Mouse (Mus musculus) limb, embryonic 12.5 days (tissue): ENCODE data around the gene Plcd1. TPM values are rescaled to one million over a fixed set of nuclear protein-coding genes. Genes with fewer than 3 reads are reported as not detected.
A peak's percentile ranks its signal among the peaks of the same experiment; 100 is the strongest.

Source experiments
- ATAC-seq: fragments of 200-750 bp; cut with Nextera tagmentation; 2 replicates; pipeline ENCODE4 v1.8.0; 2017; ENCODE audit warnings: low read depth, moderate TSS enrichment; ENCODE audit not compliant: insufficient number of reproducible peaks, insufficient read depth, low FRiP score, low TSS enrichment
- H3K27ac ChIP-seq: fragments of 300-500 bp; sonication (generic); 2 replicates; pipeline ENCODE4 v1.5.1; 2016; ENCODE audit warnings: mild to moderate bottlenecking, moderate library complexity
- H3K27me3 ChIP-seq: fragments of 300-500 bp; sonication (generic); 2 replicates; pipeline ENCODE4 v1.6.1; 2016; ENCODE audit warnings: mild to moderate bottlenecking, moderate library complexity
- H3K36me3 ChIP-seq: fragments of 300-500 bp; sonication (generic); 2 replicates; pipeline ENCODE4 v1.6.1; 2016; ENCODE audit warnings: mild to moderate bottlenecking, moderate library complexity
- H3K4me1 ChIP-seq: fragments of 300-500 bp; sonication (generic); replicated peaks from 2 replicates; pipeline ENCODE4 v1.6.1; 2016
- H3K4me2 ChIP-seq: fragments of 300-500 bp; sonication (generic); 2 replicates; pipeline ENCODE4 v1.6.1; 2016; ENCODE audit warnings: mild to moderate bottlenecking, moderate library complexity
- H3K4me3 ChIP-seq: fragments of 300-500 bp; sonication (generic); replicated peaks from 2 replicates; pipeline ENCODE4 v1.5.1; 2016; ENCODE audit warnings: mild to moderate bottlenecking
- H3K9ac ChIP-seq: fragments of 300-500 bp; sonication (generic); replicated peaks from 2 replicates; pipeline ENCODE4 v1.6.1; 2016; ENCODE audit warnings: mild to moderate bottlenecking, moderate library complexity
- H3K9me3 ChIP-seq: fragments of 300-500 bp; sonication (generic); 2 replicates; pipeline ENCODE4 v1.6.1; 2016; ENCODE audit warnings: mild to moderate bottlenecking, moderate library complexity
- WGBS: fragments of 180-500 bp; shearing (Covaris S2); methylation state at CpG from one replicate; pipeline ENCODE4 v1.1.7; 2016; 5-methylcytosine and 5-hydroxymethylcytosine counted together
- polyA plus RNA-seq: library from polyadenylated mRNA; unstranded; fragments of >200 nt; fragmentation: Nextera tagmentation; extraction: Ambion mirVana; gene quantifications from 2 replicates; pipeline ENCODE4 v1.2.1, GENCODE M21; 2016

Plcd1 gene
- polyA plus RNA-seq, 1 experiment from 2014 or later: 25.1 TPM

DNA sequence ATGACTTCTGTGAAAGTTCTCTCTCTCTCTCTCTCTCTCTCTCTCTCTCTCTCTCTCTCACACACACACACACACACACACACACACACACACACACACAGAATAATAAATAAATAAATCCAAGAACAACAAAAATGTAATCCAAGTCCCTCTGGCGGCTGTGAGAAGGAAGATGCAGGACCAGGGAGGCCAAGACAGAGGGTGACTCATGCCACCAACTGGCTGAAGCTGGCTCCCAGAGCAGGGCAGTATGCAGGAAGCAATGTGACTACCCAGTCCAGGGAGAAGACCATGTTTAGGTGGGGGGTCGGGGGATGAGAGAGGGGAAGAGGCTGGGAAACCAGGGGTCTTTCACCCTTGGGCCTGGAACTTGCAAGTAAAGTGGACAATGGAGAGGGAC lies 42.1 kb downstream of the Plcd1 start:
- Histone ChIP-seq H3K27me3 (peaks cover 4% of the 10 kb centered on the region; the same call in 1 of the 2 replicates), H3K27ac (no peak overlapping the region), H3K36me3 (no peaks in the 10 kb centered on the region), H3K4me1 (peaks cover 31% of the 10 kb centered on the region), H3K4me3 (no peak overlapping the region), H3K4me2 (no peak overlapping the region), H3K9me3 (no peaks in the 10 kb centered on the region), H3K9ac (no peak overlapping the region)
- no peak for ATAC-seq
- 81% methylated on average over 2 of the region's 2 CpGs for WGBS

DNA sequence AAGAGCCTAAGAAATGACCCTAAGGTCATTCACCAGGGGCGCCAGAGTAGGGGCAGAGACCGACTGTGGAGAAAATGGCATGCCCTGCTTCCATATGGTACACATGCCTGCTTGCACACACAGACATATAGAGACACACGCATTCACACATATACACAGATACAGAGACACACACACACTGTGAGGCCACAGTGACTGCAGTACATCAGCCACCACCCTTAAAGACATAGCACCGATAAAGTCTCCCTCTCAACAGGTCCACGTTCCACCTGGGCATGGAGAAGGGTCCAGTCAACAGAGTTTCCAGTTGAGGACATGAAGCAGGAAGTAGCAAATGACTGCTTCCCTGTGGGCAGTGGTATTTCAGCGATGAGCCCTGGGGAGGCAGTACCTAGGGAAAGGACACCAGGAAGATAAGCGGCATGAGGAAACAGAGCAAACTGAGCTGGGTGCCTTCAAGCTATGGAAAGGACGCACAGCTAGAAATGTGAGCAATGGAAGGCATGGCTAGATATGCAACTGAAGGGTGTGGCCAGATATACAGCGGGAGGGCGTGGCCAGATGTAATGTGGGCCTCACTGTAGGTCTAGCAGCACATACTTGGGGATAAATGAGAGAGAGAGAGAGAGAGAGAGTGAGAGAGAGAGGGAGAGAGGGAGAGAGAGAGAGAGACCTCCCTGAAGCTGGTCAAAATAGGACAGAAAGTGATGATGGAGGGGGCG lies 45.0 kb downstream of the Plcd1 start:
- Histone ChIP-seq H3K9ac (no peak overlapping the region), H3K27me3 (0 out of 2 replicates have a peak, but pooled peaks cover 4% of the 10 kb centered on the region), H3K27ac (no peak overlapping the region), H3K36me3 (peaks cover 2% of the 10 kb centered on the region), H3K9me3 (no peaks in the 10 kb centered on the region), H3K4me1 (peaks cover 20% of the 10 kb centered on the region), H3K4me2 (no peak overlapping the region), H3K4me3 (no peak overlapping the region)
- 79% methylated on average over 11 of the region's 11 CpGs for WGBS
- no peak for ATAC-seq

DNA sequence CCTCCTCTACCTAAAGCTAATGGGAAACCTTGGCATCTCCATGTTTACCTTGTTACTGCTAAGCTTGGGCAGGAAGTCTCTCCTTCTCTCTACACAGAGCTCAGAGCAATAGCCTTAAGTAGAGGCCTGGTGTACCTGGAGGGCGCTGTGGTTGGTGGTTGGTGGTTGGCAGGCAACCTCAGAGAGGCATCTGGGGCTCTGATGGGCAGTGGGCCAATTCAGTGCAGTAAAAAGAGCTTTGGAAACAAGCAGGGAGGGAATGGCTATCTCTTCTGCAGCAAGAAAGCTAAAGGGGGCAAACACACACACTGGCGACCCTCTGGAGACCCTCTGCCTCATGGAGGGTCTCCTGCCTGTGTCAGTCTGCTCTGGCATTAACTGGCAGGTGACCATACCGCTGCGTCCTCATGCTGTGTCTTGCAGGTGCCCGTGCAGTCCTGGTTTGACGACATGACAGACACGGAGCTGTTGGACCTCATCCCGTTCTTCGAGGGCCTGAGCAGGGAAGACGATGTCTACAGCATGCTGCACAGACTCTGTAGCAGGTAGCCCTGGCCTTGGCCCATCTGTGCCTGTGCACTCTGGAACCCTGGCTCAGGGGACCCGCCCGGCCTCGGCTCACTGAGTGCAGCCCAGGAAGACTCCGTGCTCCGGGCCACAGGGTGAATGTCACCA lies 53.1 kb downstream of the Plcd1 start:
- Histone ChIP-seq H3K4me2 (no peak overlapping the region), H3K36me3 (peaks cover 68% of the 10 kb centered on the region), H3K4me1 (peaks cover 24% of the 10 kb centered on the region), H3K27me3 (no peaks in the 10 kb centered on the region), H3K27ac (no peak overlapping the region), H3K4me3 (no peak overlapping the region), H3K9ac (no peak overlapping the region), H3K9me3 (no peaks in the 10 kb centered on the region)
- ATAC-seq: no peak
- WGBS: 90% methylated on average over 15 of the region's 15 CpGs

DNA sequence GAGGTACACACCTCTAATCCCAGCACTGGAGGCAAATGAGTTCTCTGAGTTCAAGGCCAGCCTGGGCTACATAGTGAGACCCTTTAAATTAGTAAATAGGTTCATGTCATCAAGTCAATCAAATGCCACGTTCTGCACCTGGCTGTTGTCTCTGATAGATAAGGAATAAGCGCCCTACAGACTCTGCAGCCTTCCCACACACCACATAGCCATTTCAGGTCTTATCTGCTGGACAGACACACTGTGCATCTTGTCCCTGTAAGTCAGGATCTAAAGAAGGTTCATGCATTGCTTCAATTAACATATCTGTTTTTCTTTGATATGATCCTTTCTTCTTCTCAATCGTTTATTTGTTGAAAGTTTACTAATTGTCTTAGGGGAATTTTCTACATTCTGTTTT lies 54.7 kb downstream of the Plcd1 start:
- no peak overlapping the region for H3K9ac ChIP-seq
- H3K27me3 ChIP-seq: no peaks in the 10 kb centered on the region
- WGBS: 94% methylated on average over 3 of the region's 3 CpGs
- no peak overlapping the region for H3K4me2 ChIP-seq
- H3K36me3 ChIP-seq: peaks cover 74% of the 10 kb centered on the region
- peaks cover 39% of the 10 kb centered on the region for H3K4me1 ChIP-seq
- H3K9me3 ChIP-seq: no peaks in the 10 kb centered on the region
- H3K27ac ChIP-seq: no peak overlapping the region
- no peak overlapping the region for H3K4me3 ChIP-seq
- no peak for ATAC-seq

DNA sequence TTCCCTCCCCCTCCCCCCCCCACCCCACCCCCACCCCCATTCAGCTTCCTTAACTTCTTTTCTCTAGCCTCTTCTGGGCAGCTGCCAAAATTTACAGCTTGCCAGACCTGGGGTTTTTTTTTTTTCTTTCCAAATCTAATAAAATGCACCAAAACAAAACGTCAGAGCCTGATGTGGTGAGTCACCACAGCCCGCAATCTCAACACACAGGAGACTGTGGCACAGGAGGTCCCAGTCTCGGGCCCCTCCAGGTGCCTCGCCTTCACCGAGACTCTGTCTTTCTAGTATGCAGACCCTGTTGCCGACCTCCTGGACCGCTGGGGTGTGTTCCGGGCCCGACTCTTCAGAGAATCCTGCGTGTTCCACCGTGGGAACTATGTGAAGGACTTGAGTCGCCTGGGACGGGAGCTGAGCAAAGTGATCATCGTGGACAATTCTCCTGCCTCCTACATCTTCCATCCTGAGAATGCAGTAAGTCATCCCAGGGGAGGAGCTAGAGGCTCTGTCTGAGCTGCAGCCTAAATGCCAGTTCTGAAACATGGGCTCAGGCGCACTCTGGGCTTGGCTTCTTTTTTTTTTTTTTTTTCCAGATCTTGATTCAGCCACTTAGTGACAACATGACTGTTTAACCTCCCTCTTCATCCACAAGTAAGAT lies 56.1 kb downstream of the Plcd1 start:
- no peak overlapping the region for H3K4me3 ChIP-seq
- H3K9me3 ChIP-seq: no peaks in the 10 kb centered on the region
- H3K27me3 ChIP-seq: no peaks in the 10 kb centered on the region
- H3K27ac ChIP-seq: peak overlapping the region; percentile 77
- 67% methylated on average over 15 of the region's 15 CpGs for WGBS
- H3K9ac ChIP-seq: no peak overlapping the region
- H3K4me2 ChIP-seq: no peak overlapping the region
- H3K36me3 ChIP-seq: peaks cover 67% of the 10 kb centered on the region
- H3K4me1 ChIP-seq: peaks cover 53% of the 10 kb centered on the region
- ATAC-seq: no peak

DNA sequence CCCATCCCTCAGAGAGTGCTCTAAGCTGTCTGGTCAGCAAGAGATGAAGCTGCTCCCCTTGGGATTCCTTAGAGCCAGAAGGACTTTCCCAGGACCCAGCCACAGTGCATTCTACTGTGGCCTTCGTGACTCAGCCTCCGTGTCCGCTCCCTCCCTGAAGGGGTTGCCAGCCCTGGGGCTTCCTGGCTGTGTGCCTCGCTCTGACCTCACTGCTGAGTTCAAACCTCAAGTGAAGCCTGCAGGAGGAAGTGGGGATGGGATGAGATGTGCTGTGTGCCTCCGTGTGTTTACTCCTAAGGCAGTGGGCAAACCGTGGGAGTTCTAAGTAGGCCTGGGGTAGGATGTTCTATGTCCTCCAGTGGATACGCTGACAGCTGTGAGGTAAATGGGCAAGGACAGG lies 57.5 kb downstream of the Plcd1 start:
- Histone ChIP-seq H3K4me2 (no peak overlapping the region), H3K27ac (0 out of 2 replicates have a peak overlapping the region, but pooled peaks have one; percentile 25), H3K36me3 (peaks cover 58% of the 10 kb centered on the region), H3K27me3 (no peaks in the 10 kb centered on the region), H3K9ac (no peak overlapping the region), H3K4me1 (peaks cover 66% of the 10 kb centered on the region), H3K9me3 (no peaks in the 10 kb centered on the region), H3K4me3 (no peak overlapping the region)
- ATAC-seq: no peak
- WGBS: 81% methylated on average over 7 of the region's 7 CpGs

DNA sequence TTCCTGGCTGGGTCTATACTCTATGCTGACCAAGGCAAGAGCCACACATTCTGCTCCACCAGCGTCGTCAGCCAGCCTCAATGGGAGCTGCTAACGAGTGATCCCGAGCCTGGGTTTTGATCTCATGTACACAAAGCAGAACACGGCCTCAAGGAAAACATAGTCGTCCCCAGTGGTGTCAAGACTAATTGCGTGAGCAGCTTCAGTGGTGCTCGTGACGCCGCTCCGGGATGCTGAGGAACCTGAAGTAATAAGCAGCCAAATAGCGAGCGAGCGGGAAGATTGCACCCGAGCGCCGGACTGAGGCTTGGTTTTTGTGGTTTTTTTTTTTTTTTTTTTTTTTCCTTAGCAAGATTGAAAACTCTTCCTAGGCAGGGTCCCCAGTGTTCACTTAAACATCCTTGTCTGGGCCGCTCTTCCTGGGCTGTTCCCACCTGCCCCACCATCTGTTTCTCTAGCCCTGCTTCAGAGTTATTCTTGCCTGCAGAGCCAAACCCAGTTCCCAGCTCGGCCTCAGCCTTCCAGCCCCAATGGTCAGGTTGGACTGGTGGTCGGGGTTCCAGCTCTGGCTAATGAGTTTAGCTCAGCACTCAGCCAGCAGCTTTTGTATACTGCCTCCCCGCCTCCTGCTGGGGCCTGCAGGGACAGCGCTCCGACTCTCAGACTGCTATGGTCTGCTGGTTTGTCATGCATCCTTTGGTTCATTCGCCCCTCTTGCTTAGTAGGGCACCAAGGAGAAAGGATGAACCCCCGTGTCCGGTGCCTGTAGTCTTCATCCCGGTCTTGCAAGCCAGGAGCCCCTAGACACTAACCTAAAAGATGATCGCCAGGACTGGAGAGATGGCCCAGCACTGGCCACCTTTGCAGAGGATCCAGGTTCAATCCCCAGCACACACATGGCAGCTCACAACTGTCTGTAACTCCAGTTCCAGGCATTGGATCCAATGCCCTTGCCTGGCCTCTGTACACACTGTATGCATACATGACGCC lies 58.3 kb downstream of the Plcd1 start:
- Histone ChIP-seq H3K27ac (peak overlapping the region; percentile 94; the same call in 1 of the 2 replicates), H3K9me3 (no peaks in the 10 kb centered on the region), H3K36me3 (peaks cover 59% of the 10 kb centered on the region), H3K4me1 (peaks cover 67% of the 10 kb centered on the region), H3K27me3 (no peaks in the 10 kb centered on the region), H3K9ac (no peak overlapping the region), H3K4me3 (no peak overlapping the region), H3K4me2 (no peak overlapping the region)
- 72% methylated on average over 29 of the region's 29 CpGs for WGBS
- ATAC-seq: no peak

DNA sequence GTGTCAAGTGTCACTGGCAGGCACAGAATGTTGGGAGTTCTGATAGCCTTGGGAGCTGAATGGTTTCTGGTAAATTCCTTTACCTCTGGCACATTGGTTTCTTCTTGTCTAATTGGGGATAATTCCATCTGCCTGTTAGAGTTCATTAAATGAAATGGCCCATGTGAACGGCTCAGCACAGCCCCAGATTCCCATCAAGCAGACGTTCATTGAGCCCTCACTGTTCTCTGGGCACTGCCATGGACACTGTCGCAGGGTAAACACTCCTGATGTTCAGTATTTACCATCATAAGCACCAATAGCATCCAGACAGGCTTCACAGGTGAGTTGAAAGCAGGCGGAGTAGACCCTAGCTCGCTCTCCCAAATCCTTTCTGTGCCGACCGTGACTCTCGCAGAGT lies 59.2 kb downstream of the Plcd1 start:
- H3K27me3 ChIP-seq: no peaks in the 10 kb centered on the region
- H3K9me3 ChIP-seq: no peaks in the 10 kb centered on the region
- no peak for ATAC-seq
- H3K4me1 ChIP-seq: peaks cover 71% of the 10 kb centered on the region
- 73% methylated on average over 8 of the region's 8 CpGs for WGBS
- no peak overlapping the region for H3K4me3 ChIP-seq
- no peak overlapping the region for H3K4me2 ChIP-seq
- H3K36me3 ChIP-seq: peaks cover 59% of the 10 kb centered on the region
- peak overlapping the region; percentile 94 for H3K27ac ChIP-seq
- H3K9ac ChIP-seq: no peak overlapping the region

DNA sequence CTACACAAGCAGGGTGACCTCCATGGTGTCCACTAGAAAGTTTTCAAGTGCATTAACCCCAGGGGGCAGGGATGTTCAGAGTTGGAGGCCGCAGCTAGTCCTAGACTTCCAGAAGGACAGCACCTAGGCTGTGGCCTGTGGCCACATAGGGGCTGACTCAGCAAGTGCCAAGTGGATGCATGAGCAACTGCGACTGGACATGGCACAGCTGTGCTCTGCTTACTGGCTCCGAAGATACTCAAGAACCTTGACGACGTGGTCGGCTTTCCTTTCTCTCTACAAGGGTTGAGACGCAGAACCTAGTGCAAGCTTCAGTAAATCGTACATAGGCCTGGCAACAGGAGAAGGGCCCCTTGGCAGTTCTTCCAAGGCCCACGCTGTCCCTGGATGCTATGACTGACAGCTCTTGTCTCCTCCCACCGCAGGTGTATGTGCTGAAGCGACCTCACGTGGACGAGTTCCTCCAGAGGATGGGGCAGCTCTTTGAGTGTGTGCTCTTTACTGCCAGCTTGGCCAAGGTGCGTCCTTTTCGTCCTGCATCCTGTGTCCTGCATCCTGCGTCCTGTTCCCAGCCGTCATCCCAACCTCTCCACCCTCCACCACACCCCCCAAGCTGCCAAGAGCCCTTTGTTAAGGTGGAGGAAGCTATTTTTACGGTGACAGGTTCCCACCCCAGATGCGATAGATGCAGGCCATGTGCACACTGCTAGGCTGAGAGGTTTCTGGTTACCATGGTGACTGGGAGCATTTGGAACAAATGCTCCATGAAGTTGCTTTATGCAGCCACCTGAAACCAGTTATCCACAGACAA lies 60.0 kb downstream of the Plcd1 start:
- no peaks in the 10 kb centered on the region for H3K9me3 ChIP-seq
- peak overlapping the region; percentile 94 for H3K27ac ChIP-seq
- ATAC-seq: no peak
- H3K4me3 ChIP-seq: no peak overlapping the region
- 73% methylated on average over 19 of the region's 19 CpGs for WGBS
- H3K36me3 ChIP-seq: peaks cover 56% of the 10 kb centered on the region
- H3K4me2 ChIP-seq: 0 out of 2 replicates have a peak overlapping the region, but pooled peaks have one; percentile 15
- H3K27me3 ChIP-seq: no peaks in the 10 kb centered on the region
- H3K4me1 ChIP-seq: peaks cover 71% of the 10 kb centered on the region
- H3K9ac ChIP-seq: peak overlapping the region; percentile 9; the same call in 1 of the 2 replicates

DNA sequence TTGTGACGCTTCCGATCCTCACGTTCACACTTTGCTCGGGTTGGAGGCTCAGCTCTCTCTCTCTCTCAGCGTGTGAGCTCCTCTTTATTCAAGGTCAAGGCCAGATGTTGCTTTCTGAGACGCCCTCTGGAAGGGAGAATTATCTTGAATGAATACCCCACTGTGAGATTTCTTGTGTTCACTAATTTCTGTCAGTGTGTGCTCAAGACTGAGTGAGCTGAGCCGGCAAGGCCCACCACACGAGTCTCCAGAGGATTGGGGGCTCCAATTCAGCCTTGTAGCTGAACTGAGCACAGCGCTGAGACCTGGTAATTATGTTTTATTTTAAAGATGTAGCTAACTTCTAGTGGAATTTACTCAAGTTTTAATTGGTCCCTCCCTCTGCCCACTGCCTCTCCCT lies 60.8 kb downstream of the Plcd1 start:
- Histone ChIP-seq H3K4me2 (0 out of 2 replicates have a peak overlapping the region, but pooled peaks have one; percentile 15), H3K36me3 (peaks cover 56% of the 10 kb centered on the region), H3K9me3 (no peaks in the 10 kb centered on the region), H3K27me3 (no peaks in the 10 kb centered on the region), H3K9ac (peak overlapping the region; percentile 23; the same call in 1 of the 2 replicates), H3K4me3 (no peak overlapping the region), H3K27ac (peak overlapping the region; percentile 94), H3K4me1 (peaks cover 67% of the 10 kb centered on the region)
- ATAC-seq: 0 out of 2 replicates have a peak, but pooled peaks have one; percentile 14
- WGBS: 40% methylated on average over 9 of the region's 9 CpGs
